21 mouse cellular contexts compared by ENCODE assay signal in genomic region chr8:56929076-56929475, GRCm38 (mm10).
"Had no signal": no experiment of that assay in that cellular context is flagged by ENCODE, and none has a peak within 500 bp of the region (broad histone marks: within the 10 kb centered on the region; RNA-seq: fewer than 3 reads in every experiment).

No protein-coding gene starts in this region.

- H3K9ac ChIP-seq: limb, embryonic 13.5 days; liver, embryonic 12.5 days; liver, embryonic 15.5 days; lung, embryonic 15.5 days; midbrain, embryonic 15.5 days; neural tube, embryonic 12.5 days; neural tube, embryonic 15.5 days had no signal

- ATAC-seq: liver, embryonic 12.5 days; midbrain, embryonic 15.5 days had no signal

- H3K4me1 ChIP-seq: limb, embryonic 13.5 days; lung, embryonic 15.5 days; megakaryocyte, embryonic 14.5 days; midbrain, embryonic 10.5 days; midbrain, embryonic 15.5 days; neural tube, embryonic 12.5 days; neural tube, embryonic 15.5 days had no signal

- DNase-seq: kidney, postnatal 25 days; layer of hippocampus, adult 9-11 months; liver; lung, adult 18-20 months; lung, postnatal 10 days; lung, postnatal 36 days; thymus, adult 2 months; thymus, postnatal 14 days; thymus, postnatal 4 days had no signal

- H3K4me3 ChIP-seq: layer of hippocampus, adult 2 months; limb, embryonic 10.5 days; limb, embryonic 13.5 days; liver, embryonic 12.5 days; liver, embryonic 15.5 days; lung, embryonic 15.5 days; megakaryocyte, embryonic 14.5 days; midbrain, embryonic 10.5 days; midbrain, embryonic 15.5 days; neural tube, embryonic 12.5 days; neural tube, embryonic 15.5 days had no signal

- H3K27me3 ChIP-seq: limb, embryonic 13.5 days; liver, embryonic 12.5 days; liver, embryonic 15.5 days; lung, embryonic 15.5 days; megakaryocyte, embryonic 14.5 days; midbrain, embryonic 15.5 days; neural tube, embryonic 12.5 days; neural tube, embryonic 15.5 days had no signal

- H3K27ac ChIP-seq: kidney, postnatal 0 days; layer of hippocampus, adult 2 months; limb, embryonic 10.5 days; limb, embryonic 13.5 days; liver, embryonic 12.5 days; liver, embryonic 15.5 days; lung, embryonic 15.5 days; midbrain, embryonic 10.5 days; midbrain, embryonic 15.5 days; neural tube, embryonic 12.5 days; neural tube, embryonic 15.5 days had no signal

- H3K9me3 ChIP-seq: limb, embryonic 10.5 days; limb, embryonic 13.5 days; liver, embryonic 12.5 days; liver, embryonic 15.5 days; lung, embryonic 15.5 days; midbrain, embryonic 10.5 days; midbrain, embryonic 15.5 days; neural tube, embryonic 12.5 days; neural tube, embryonic 15.5 days had no signal

- H3K36me3 ChIP-seq: limb, embryonic 10.5 days; limb, embryonic 13.5 days; liver, embryonic 12.5 days; liver, embryonic 15.5 days; lung, embryonic 15.5 days; midbrain, embryonic 10.5 days; midbrain, embryonic 15.5 days; neural tube, embryonic 12.5 days; neural tube, embryonic 15.5 days had no signal

- H3K4me2 ChIP-seq: limb, embryonic 13.5 days; liver, embryonic 12.5 days; liver, embryonic 15.5 days; lung, embryonic 15.5 days; midbrain, embryonic 15.5 days; neural tube, embryonic 12.5 days; neural tube, embryonic 15.5 days had no signal
